Comparison of ENCODE assay signal across 9 mouse cellular contexts in genomic region chr9:41377701-41378626, GRCm38 (mm10).
DNase-seq lines count a peak whose midpoint lies in the region; ATAC-seq and TF ChIP-seq lines count a peak whose summit lies in the region.
"Had no signal": no experiment of that assay in that cellular context is flagged by ENCODE, and none has a peak within 500 bp of the region (broad histone marks: within the 10 kb centered on the region; RNA-seq: fewer than 3 reads in every experiment).

No protein-coding gene starts in this region.

- H3K9me3 ChIP-seq in heart, embryonic 14.5 days (ENCODE audit: control insufficient read depth, low read length) = no peaks in the 10 kb centered on the region
- H3K9me3 ChIP-seq in embryonic facial prominence, embryonic 10.5 days = no peaks in the 10 kb centered on the region
- H3K9me3 ChIP-seq in hindbrain, postnatal 0 days (ENCODE audit: low read length) = no peaks in the 10 kb centered on the region
- no peaks in the 10 kb centered on the region for H3K9me3 ChIP-seq in neural tube, embryonic 13.5 days

- no peak for ATAC-seq in heart, embryonic 14.5 days (ENCODE audit: insufficient number of reproducible peaks, insufficient read depth, low FRiP score, low read depth)
- peak; percentile 46 for ATAC-seq in hindbrain, postnatal 0 days
- peak; percentile 82 for ATAC-seq in neural tube, embryonic 13.5 days (ENCODE audit: low read depth)

- peak overlapping the region; percentile 73 for H3K9ac ChIP-seq in heart, embryonic 14.5 days (ENCODE audit: low read length)
- H3K9ac ChIP-seq in hindbrain, postnatal 0 days (replicated peaks; ENCODE audit: low read length) = peak overlapping the region; percentile 69
- H3K9ac ChIP-seq in neural tube, embryonic 13.5 days = peak overlapping the region; percentile 89

- H3K27ac ChIP-seq in heart, embryonic 14.5 days (replicated peaks in 1 of 2; ENCODE audit: control insufficient read depth in 1 of 2, insufficient read depth in 1 of 2, low read depth in 2 of 2, low read length in 2 of 2) = peak overlapping the region; percentile 30 to 34; a peak in 3 of 4 replicates
- H3K27ac ChIP-seq in embryonic facial prominence, embryonic 10.5 days (replicated peaks) = peak overlapping the region; percentile 92
- peak overlapping the region; percentile 92 for H3K27ac ChIP-seq in hindbrain, postnatal 0 days
- peak overlapping the region; percentile 99 for H3K27ac ChIP-seq in neural tube, embryonic 13.5 days (replicated peaks)

- H3K4me1 ChIP-seq in heart, embryonic 14.5 days (ENCODE audit: control insufficient read depth in 2 of 2, insufficient read depth in 2 of 2, low read length in 2 of 2) = peaks cover 21 to 36% of the 10 kb centered on the region in 2 experiments
- H3K4me1 ChIP-seq in embryonic facial prominence, embryonic 10.5 days = peaks cover 55% of the 10 kb centered on the region
- peaks cover 32% of the 10 kb centered on the region for H3K4me1 ChIP-seq in hindbrain, postnatal 0 days (ENCODE audit: insufficient read depth, low read length)
- H3K4me1 ChIP-seq in neural tube, embryonic 13.5 days (replicated peaks) = peaks cover 89% of the 10 kb centered on the region

- no peak for TF ChIP-seq CTCF in hindbrain, postnatal 0 days (IDR thresholded peaks at IDR 0.05; ENCODE audit: low read depth)

- no peaks in the 10 kb centered on the region for H3K27me3 ChIP-seq in heart, embryonic 14.5 days (ENCODE audit: control insufficient read depth, insufficient read depth, low read length)
- no peaks in the 10 kb centered on the region for H3K27me3 ChIP-seq in embryonic facial prominence, embryonic 10.5 days (replicated peaks; ENCODE audit: low read depth, poor library complexity, severe bottlenecking)
- H3K27me3 ChIP-seq in hindbrain, postnatal 0 days (ENCODE audit: insufficient read depth, low read length) = no peaks in the 10 kb centered on the region
- no peaks in the 10 kb centered on the region for H3K27me3 ChIP-seq in neural tube, embryonic 13.5 days
- H3K27me3 ChIP-seq: CH12.LX had no signal

- DNase-seq in heart, adult 9 months (ENCODE audit: low spot score in 2 of 2) = no peak
- peak; percentile 27 for DNase-seq in embryonic facial prominence, embryonic 10.5 days (ENCODE audit: low spot score)
- peak; percentile 77 for DNase-seq in hindbrain, postnatal 0 days (ENCODE audit: low spot score)
- no peak for DNase-seq in ovary, postnatal 14 days (ENCODE audit: low spot score)
- no peak for DNase-seq in thymus, postnatal 25 days
- DNase-seq in adrenal gland, postnatal 25 days = no peak

- H3K4me3 ChIP-seq in heart, embryonic 14.5 days (ENCODE audit: control insufficient read depth in 1 of 2, insufficient read depth in 1 of 2, low read depth in 1 of 2, low read length in 2 of 2) = peak overlapping the region in 1 of 2 experiments; percentile 0; a peak in 1 of 4 replicates
- peak overlapping the region; percentile 54 for H3K4me3 ChIP-seq in embryonic facial prominence, embryonic 10.5 days
- peak overlapping the region; percentile 36 for H3K4me3 ChIP-seq in hindbrain, postnatal 0 days (ENCODE audit: low read length)
- H3K4me3 ChIP-seq in neural tube, embryonic 13.5 days = peak overlapping the region; percentile 43

- H3K4me2 ChIP-seq in heart, embryonic 14.5 days (ENCODE audit: low read length) = peak overlapping the region; percentile 75
- peak overlapping the region; percentile 74 for H3K4me2 ChIP-seq in hindbrain, postnatal 0 days (ENCODE audit: low read depth, low read length)
- H3K4me2 ChIP-seq in neural tube, embryonic 13.5 days = peak overlapping the region; percentile 68

- no peaks in the 10 kb centered on the region for H3K36me3 ChIP-seq in heart, embryonic 14.5 days (ENCODE audit: control insufficient read depth, insufficient read depth, low read length)
- no peaks in the 10 kb centered on the region for H3K36me3 ChIP-seq in embryonic facial prominence, embryonic 10.5 days (replicated peaks)
- no peaks in the 10 kb centered on the region for H3K36me3 ChIP-seq in hindbrain, postnatal 0 days (ENCODE audit: insufficient read depth, low read length)
- no peaks in the 10 kb centered on the region for H3K36me3 ChIP-seq in neural tube, embryonic 13.5 days

- 52% methylated on average over 18 of the region's 18 CpGs for WGBS in heart, embryonic 14.5 days
- 52% methylated on average over 18 of the region's 18 CpGs for WGBS in embryonic facial prominence, embryonic 10.5 days
- WGBS in hindbrain, postnatal 0 days = 7% methylated on average over 18 of the region's 18 CpGs
- WGBS in neural tube, embryonic 13.5 days = 17% methylated on average over 18 of the region's 18 CpGs

Comparison
In these comparisons a context has a peak if more than half of its experiments do, and no peak if none do; other contexts are left out.
1. H3K27ac ChIP-seq: peak in every context shown above with its lines; median percentile 99 in neural tube, embryonic 13.5 days; 92 in embryonic facial prominence, embryonic 10.5 days; 92 in hindbrain, postnatal 0 days; 32 in heart, embryonic 14.5 days.
2. DNase-seq: peak in embryonic facial prominence, embryonic 10.5 days (single experiment) and hindbrain, postnatal 0 days (single experiment); none in heart, adult 9 months (0 of 2), ovary, postnatal 14 days (single experiment), thymus, postnatal 25 days (single experiment) and adrenal gland, postnatal 25 days (single experiment).
3. Peak in every context shown above with its lines, with median percentiles within 50 percentile points of each other: H3K4me2 ChIP-seq and H3K9ac ChIP-seq.